Mouse (Mus musculus) heart, adult 8-10 months (tissue): ENCODE data around the gene Ifnl3. TPM values are rescaled to one million over a fixed set of nuclear protein-coding genes. Genes with fewer than 3 reads are reported as not detected.
A peak's percentile ranks its signal among the peaks of the same experiment; 100 is the strongest.

ENCODE experiments used
- DNase-seq: peaks from one replicate; pipeline ENCODE4 v3.0.0; 2022; ENCODE audit warnings: low spot score
- total RNA-seq, 4 experiments: library from RNA; stranded (reverse); gene quantifications; 2 replicates each; pipeline ENCODE4 v1.2.4; 2022

Gene Ifnl3
- total RNA-seq, 4 experiments from 2014 or later: not detected

- no peak for DNase-seq
Observed at GRCm38 (mm10) chr7:28546649-28547048, 24.0 kb downstream of the Ifnl3 start.

- DNase-seq: no peak
Observed at GRCm38 (mm10) chr7:28547154-28547553, 24.5 kb downstream of the Ifnl3 start, which contains the start of gene Nccrp1. TSS of gene Nccrp1 (minus strand) at chr7:28547254.

- DNase-seq: no peak
Observed at GRCm38 (mm10) chr7:28547628-28548027, 25.0 kb downstream of the Ifnl3 start.

GRCm38 (mm10) chr7:28553076-28553475 is 30.4 kb downstream of the Ifnl3 start:
- no peak for DNase-seq

- DNase-seq: no peak
Observed at GRCm38 (mm10) chr7:28555939-28556535, 33.4 kb downstream of the Ifnl3 start.

GRCm38 (mm10) chr7:28557069-28557468 is 34.4 kb downstream of the Ifnl3 start:
- DNase-seq: no peak

- DNase-seq: no peak
Observed at GRCm38 (mm10) chr7:28557708-28558107, 35.1 kb downstream of the Ifnl3 start.

- DNase-seq: peak; percentile 37
Observed at GRCm38 (mm10) chr7:28558486-28558885, 35.9 kb downstream of the Ifnl3 start.

- DNase-seq: no peak
Observed at GRCm38 (mm10) chr7:28560856-28561255, 38.2 kb downstream of the Ifnl3 start.

GRCm38 (mm10) chr7:28561967-28562366 is 39.3 kb downstream of the Ifnl3 start:
- DNase-seq: no peak

GRCm38 (mm10) chr7:28562371-28562770 is 39.7 kb downstream of the Ifnl3 start:
- DNase-seq: no peak

- no peak for DNase-seq
Observed at GRCm38 (mm10) chr7:28562951-28563350, 40.3 kb downstream of the Ifnl3 start.

GRCm38 (mm10) chr7:28565407-28565806 is 42.8 kb downstream of the Ifnl3 start:
- DNase-seq: no peak

- DNase-seq: no peak
Observed at GRCm38 (mm10) chr7:28567539-28567938, 44.9 kb downstream of the Ifnl3 start.

GRCm38 (mm10) chr7:28568253-28568652 is 45.6 kb downstream of the Ifnl3 start:
- peak; percentile 68 for DNase-seq

- DNase-seq: no peak
Observed at GRCm38 (mm10) chr7:28570291-28570981, 47.8 kb downstream of the Ifnl3 start.

GRCm38 (mm10) chr7:28570982-28571682 is 48.5 kb downstream of the Ifnl3 start:
- DNase-seq: no peak

GRCm38 (mm10) chr7:28572689-28573088 is 50.1 kb downstream of the Ifnl3 start:
- DNase-seq: no peak

GRCm38 (mm10) chr7:28573236-28573635 is 50.6 kb downstream of the Ifnl3 start:
- no peak for DNase-seq
